Mouse (Mus musculus): Measurements from ENCODE around the gene Oosp1.

Oosp1 gene

DNA sequence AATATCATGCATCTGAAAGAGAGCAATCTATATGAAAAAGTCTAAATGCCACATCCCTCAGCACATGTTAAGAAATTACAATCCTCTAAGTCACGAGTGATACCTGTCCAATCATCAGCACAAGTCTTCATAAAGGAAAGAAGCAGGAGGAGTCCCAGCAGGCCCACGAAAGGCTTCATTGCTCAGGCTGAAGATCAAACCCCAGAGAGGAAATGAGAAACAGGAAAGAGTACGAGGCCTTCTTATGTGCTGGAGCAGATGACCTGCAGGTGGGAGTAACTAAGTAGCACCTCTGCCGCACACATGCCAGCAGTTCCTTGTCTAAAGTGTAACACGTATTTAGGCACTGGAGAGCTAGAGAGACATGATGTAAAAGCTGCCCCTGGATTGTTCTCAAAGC is at the start of gene Oosp1:
Gene Oosp1 (minus strand): TSS at position 312 of the 400 bp plus-strand sequence.
- no peak for DNase-seq (ENCODE audit: low spot score)

DNA sequence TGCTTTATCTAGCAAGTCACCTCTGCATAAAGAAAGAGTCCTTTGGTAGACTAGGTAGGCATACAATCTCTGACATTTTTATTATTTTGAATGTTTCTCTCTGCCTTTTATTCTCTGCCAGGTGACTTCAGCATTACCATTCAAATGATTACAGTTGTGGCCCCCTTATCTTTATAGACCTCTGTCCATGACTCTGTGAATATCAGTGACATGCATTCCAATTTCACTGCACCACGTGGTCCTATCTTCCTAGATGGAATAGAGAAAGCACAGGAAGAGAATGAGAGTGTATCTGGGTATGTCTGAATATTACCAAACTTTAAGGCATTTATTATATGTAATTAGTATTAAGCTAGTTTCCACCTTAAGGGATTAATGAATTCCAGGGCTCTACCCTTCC is 45.5 kb upstream of the Oosp1 start:
- no peak for DNase-seq (ENCODE audit: low spot score)

- DNase-seq (ENCODE audit: low spot score) = no peak
These were observed 39.3 kb upstream of the Oosp1 start for GRCm38 (mm10) chr19:11730278-11730677.

DNA sequence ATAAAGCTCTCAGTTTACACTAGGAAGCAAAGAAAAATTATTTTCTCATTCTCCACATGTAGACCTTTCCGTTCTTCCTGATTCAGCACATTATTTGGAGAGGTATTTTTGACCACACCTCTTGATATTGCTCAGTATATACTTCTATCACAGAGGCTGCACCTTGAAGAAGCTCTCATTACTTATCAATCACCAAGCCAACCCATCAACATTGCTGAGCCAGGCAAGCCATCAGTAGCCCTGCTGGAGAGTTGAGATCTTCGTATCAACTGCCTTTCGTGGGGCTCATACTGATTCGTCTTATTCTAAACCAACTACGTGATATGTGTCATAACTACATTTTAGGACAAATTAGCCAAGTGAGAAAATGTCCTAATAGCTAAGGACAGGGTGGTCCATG is 36.4 kb upstream of the Oosp1 start:
- no peak for DNase-seq (ENCODE audit: low spot score)

DNA sequence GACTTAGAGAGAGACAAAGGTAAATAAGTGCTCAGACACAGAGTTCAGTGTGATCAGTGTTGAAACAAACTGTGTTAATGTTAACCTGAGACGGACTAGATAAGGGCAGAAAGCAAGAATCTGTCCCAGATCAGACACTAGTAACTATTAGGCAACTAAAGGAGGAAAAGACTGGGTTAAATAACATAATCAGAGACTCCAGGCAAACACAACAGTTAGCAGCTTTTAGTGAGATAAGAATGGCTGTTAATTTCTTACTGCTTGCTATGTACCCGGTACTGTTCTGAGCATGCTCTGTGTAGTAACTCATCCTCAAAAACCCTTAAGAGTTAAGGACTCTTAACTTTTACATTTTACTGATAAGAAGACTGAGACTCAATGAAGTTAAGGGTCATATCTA is 35.0 kb upstream of the Oosp1 start:
- no peak for DNase-seq (ENCODE audit: low spot score)

- no peak for DNase-seq (ENCODE audit: low spot score)
These were observed 33.3 kb upstream of the Oosp1 start for GRCm38 (mm10) chr19:11724275-11724674.

GRCm38 (mm10) chr19:11723870-11724269 is 32.9 kb upstream of the Oosp1 start:
- DNase-seq (ENCODE audit: low spot score) = no peak

- no peak for DNase-seq (ENCODE audit: low spot score)
These were observed 29.1 kb upstream of the Oosp1 start for GRCm38 (mm10) chr19:11720071-11720470.

- no peak for DNase-seq (ENCODE audit: low spot score)
These were observed 21.5 kb upstream of the Oosp1 start for GRCm38 (mm10) chr19:11712451-11712850.

DNA sequence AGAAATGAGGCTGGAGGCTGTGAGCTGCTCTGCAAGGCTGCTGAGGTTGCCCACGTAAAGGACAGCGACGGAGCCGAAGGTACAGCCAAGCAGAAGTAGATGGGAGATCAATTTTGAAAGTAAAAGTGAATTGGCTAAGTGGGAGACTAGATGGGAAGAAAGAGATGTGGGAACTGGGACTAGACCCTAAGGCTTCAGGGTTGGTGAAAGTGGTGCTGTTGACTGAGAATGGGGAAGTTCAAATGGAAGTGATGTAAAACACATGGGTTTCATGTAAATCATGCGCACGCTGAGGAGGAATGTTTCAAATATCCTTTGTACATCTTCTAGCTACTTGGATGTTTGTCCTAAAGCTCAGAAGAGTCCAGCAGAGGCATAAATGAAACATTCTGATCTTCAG is 7.4 kb upstream of the Oosp1 start:
- no peak for DNase-seq (ENCODE audit: low spot score)

DNA sequence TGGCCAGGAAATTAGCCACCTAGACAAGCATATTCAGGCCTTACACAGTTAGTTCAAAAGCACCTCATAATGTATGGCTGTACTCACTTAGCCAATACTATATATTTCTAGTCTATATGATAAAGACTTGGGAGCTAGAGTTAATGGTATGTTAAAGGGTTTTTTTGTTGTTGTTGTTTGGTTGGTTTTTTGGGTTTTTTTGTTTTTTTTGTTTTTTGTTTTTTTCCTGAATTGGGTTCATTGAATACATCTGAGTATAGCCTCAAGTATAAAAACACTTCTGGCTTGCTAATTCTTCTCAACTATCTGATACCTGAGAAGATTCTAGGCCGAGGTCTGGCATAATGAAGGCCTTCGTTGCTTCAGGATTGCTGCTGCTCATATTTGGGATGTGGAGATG is 5.8 kb upstream of the Oosp1 start, which contains the start of gene Oosp3:
Gene Oosp3 (plus strand): TSS at position 301 of the 400 bp plus-strand sequence.
- DNase-seq (ENCODE audit: low spot score) = no peak

- DNase-seq (ENCODE audit: low spot score) = no peak
These were observed 504 bp upstream of the Oosp1 start for GRCm38 (mm10) chr19:11691454-11691853.

- DNase-seq (ENCODE audit: low spot score) = no peak
These were observed 29.4 kb downstream of the Oosp1 start for GRCm38 (mm10) chr19:11661562-11661961.

GRCm38 (mm10) chr19:11660459-11660858 is 30.5 kb downstream of the Oosp1 start, which contains the start of gene Oosp2:
Gene Oosp2 (minus strand): TSS chr19:11660559.
- DNase-seq (ENCODE audit: low spot score) = no peak

- DNase-seq (ENCODE audit: low spot score) = no peak
These were observed 31.8 kb downstream of the Oosp1 start for GRCm38 (mm10) chr19:11659142-11659541.

DNA sequence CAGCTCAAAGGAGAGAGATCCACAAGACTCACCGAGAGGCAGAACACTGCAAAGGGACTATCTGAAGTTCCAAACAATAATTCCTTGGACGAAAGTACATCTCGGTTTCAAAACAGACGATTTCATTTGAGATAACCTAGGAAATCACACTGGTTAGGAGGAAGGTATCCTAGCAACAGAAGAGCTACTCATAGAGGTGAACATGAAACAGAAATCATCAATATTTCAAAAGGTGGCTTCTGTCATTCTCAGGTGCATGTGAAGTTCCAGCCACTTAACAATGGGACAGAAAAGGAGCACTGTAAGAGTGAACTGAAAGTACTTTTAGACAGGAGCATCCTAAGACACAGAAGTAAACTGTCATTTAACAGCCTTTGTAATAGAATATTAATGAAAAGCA is 41.4 kb downstream of the Oosp1 start:
- no peak for DNase-seq (ENCODE audit: low spot score)

DNA sequence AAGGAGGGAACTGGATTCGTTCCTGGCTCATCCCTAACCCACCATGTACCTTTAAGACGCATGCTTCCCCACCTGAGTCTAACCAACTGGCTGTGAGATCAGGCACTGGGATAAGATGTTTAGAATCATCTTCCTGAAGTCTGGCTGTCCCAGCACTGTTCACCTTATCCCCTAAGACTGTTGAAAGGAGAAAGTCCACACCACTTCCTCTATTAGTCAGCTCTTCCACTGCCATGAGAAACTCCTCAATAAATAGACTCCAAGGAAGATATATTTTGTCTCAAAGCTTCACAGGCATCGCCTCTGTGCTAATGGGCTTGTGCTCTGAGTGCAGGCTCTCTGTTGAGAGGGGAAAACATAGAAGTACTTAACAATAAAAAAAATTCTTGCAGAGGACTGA is 44.8 kb downstream of the Oosp1 start:
- no peak for DNase-seq (ENCODE audit: low spot score)

GRCm38 (mm10) chr19:11640732-11641131 is 50.2 kb downstream of the Oosp1 start, which contains the start of gene Ms4a3:
Gene Ms4a3 (minus strand): TSS chr19:11640851.
- no peak for DNase-seq (ENCODE audit: low spot score)

- no peak for DNase-seq (ENCODE audit: low spot score)
These were observed 51.9 kb downstream of the Oosp1 start for GRCm38 (mm10) chr19:11639038-11639437.

GRCm38 (mm10) chr19:11635572-11635971 is 55.4 kb downstream of the Oosp1 start:
- no peak for DNase-seq (ENCODE audit: low spot score)

DNA sequence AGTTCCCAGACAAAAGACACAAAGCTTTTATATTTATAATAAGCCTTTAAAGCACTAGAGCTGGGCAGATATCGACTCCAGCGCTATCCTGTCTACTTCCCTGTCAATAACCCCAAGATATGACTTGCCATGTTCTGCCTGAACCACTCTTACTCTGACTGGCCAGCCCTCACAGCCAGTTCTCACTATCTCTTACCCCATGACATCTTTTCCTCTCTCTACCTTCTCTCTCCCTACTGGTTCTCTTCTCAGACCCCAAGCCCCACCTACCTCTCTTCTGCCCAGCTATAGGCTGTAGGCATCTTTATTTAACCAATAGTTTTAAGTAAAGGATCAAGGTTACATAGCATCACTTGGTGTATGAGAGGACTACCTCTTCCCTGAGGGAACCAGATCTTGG is 56.6 kb downstream of the Oosp1 start:
- no peak for DNase-seq (ENCODE audit: low spot score)

DNA sequence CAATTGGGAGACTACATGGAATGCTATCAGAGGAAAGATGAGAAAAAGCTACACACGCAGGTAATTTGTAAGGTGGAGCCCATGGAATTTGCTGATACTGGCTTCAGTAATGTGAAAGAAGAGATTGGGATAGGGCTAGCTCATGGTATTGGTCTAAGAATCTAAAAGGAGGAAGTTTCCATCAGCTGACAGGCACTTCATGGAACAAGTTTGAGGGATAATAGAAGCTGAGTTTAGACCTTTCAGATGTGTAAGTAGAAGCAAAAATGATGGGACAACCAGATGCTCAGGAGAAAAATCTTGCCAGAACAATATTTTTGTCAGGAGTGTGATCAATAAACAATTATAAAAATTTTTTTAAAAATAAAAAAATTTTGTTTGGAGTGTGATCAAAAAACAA is 57.2 kb downstream of the Oosp1 start:
- DNase-seq (ENCODE audit: low spot score) = no peak

DNA sequence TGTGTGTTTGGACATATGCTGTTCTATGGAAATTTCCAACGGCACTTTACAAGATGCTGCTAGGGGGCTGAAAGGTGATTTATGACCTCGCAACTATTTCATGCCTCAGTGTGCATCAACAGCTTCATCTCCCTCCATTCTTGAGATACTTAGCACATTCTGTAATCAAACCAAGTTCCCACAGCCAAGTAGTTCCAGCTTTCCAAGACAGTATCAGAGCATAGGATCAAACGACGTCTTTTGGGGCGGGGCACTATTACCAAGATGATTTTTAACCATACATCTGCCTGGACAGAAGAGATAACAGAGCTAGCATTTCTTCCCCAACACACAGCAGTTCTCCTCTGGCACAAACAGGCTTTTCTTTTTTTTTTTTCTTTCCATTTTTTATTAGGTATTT is 65.7 kb downstream of the Oosp1 start:
- DNase-seq (ENCODE audit: low spot score) = no peak

- DNase-seq (ENCODE audit: low spot score) = no peak
These were observed 66.2 kb downstream of the Oosp1 start for GRCm38 (mm10) chr19:11624800-11625199.

GRCm38 (mm10) chr19:11623551-11623950 is 67.4 kb downstream of the Oosp1 start, which contains the start of gene Ms4a2:
Gene Ms4a2 (minus strand): TSS chr19:11623719.
- DNase-seq (ENCODE audit: low spot score) = no peak

Measured in testis, postnatal 10 days (tissue).